Mouse (Mus musculus) spleen, adult 2 months (tissue): Measurements from ENCODE around the gene Lrrc75a.
A peak's percentile ranks its signal among the peaks of the same experiment; 100 is the strongest.

ENCODE experiments used
- CTCF ChIP-seq: fragments of 200-500 bp; IDR thresholded peaks from 2 replicates; pipeline ENCODE4 v1.5.1; 2011; ENCODE audit warnings: mild to moderate bottlenecking, inconsistent platforms; ENCODE audit not compliant: insufficient read depth, insufficient read length, insufficient replicate concordance; ENCODE audit errors: extremely low read depth
- POLR2A ChIP-seq: fragments of 200-500 bp; IDR thresholded peaks from 2 replicates; pipeline ENCODE4 v1.6.1; 2011; ENCODE audit warnings: low read depth, low read length, inconsistent platforms

DNA sequence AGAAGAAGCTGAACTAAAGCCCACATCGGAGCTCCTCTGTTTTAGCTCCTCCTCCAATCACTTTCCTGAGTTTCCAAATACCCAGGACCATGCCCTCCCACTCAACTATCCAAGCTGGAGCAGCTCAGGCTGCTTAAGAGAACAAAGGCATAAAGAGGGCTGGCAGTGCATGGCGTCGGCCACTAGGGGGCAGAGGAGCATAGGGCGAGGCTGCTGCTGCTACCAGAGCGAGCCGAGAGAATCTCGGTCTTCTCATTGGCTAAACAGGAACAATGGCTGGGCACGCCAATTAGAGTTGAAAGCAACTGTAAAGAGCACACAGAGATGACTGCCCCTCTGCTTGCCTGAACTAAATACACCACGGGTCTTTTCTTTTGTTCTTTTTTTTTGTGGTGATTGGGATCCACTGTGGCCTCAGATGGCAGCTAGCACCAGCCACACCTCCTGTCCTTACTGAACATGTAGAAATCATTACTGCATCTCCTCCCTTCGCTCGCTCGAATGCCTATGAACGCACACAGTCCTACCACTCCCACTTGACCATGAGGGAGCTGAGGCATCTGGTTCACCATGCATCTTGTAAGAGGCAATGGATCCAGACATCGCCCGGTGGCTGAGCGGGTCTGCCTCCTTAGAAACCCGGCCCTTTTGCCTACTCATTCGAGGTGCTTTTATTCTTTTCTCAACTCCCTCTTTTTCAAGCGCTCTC, 34.5 kb downstream of the Lrrc75a start:
- TF ChIP-seq CTCF (peak; percentile 100), POLR2A (no peak)
